ENCODE assay signal across 8 mouse cellular contexts in the genomic region with DNA sequence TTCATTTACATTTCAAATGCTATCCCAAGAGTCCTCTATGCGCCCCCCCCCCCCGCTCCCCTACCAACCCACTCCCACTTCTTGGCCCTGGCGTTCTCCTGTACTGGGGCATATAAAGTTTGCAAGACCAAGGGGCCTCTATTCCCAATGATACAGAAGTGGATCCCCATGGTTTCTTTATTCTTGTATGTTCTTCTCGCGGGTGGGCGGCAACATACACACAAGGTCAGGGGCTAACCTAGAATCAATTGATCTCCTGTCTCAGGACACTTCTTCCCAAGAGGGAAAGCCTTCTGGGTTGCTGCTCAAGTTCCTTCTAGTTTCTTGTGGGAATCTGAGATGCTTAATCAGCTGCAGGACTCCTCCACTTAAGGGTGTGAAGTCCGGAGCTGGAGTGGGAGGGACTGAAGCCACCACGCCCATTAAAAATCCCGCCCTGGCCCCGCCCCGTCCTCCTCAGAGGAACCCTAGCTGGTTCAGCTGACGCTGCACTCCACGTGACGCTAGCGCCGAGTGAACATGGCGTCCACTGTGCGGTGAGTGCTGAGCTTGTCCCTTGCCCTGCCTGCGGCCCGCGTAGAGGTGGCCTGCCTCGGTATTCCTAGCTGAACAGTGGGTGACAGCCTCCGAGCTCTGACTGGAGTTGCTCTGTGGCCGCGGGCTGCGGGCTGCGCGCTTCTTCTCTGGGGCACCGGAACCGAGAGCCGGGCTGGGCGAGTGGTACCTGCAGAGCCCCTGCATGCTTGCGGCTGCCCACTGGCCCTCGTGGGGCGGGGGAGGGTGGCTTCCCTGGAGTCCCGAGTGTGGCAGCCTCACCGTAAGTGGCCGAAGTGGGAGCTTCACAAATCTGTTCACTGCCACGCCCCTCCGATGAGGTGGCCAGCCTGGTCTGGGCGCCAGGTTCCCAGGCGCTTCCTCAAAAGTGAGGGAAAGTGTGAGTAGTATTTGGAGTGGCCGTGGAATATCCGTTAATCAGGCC. TPM values are rescaled to one million over a fixed set of nuclear protein-coding genes. Genes with fewer than 3 reads are reported as not detected.
DNase-seq lines count a peak whose midpoint lies in the region; ATAC-seq and TF ChIP-seq lines count a peak whose summit lies in the region.

Gene Pepd, plus strand, starts transcription at position 461 of the 979 bp plus-strand sequence.

- no peaks in the 10 kb centered on the region for H3K36me3 ChIP-seq in embryonic facial prominence, embryonic 15.5 days

- TF ChIP-seq CTCF in bone marrow, adult 2 months (IDR thresholded peaks at IDR 0.05; ENCODE audit: control insufficient read depth, insufficient read depth, low read length): no peak

- H3K27me3 ChIP-seq in embryonic facial prominence, embryonic 15.5 days: no peaks in the 10 kb centered on the region

- 8% methylated on average over 44 of the region's 44 CpGs for WGBS in bone marrow, adult 2 months
- WGBS in embryonic facial prominence, embryonic 15.5 days: 6% methylated on average over 44 of the region's 44 CpGs

- peak; percentile 94 for ATAC-seq in embryonic facial prominence, embryonic 15.5 days (ENCODE audit: insufficient number of reproducible peaks, low FRiP score, low TSS enrichment, low read depth)
- peak; percentile 90 for ATAC-seq in monocyte, adult 5-6 weeks (replicated peaks; ENCODE audit: insufficient number of reproducible peaks, low FRiP score, low TSS enrichment, poor library complexity, severe bottlenecking)

- peak within 1 kb of the TSS; percentile 85 for H3K4me3 ChIP-seq in bone marrow, adult 2 months (replicated peaks; ENCODE audit: control insufficient read depth, low read depth, low read length)
- H3K4me3 ChIP-seq in embryonic facial prominence, embryonic 15.5 days (replicated peaks): peak within 1 kb of the TSS; percentile 91

- H3K9me3 ChIP-seq in embryonic facial prominence, embryonic 15.5 days (replicated peaks): no peaks in the 10 kb centered on the region

- no peak within 1 kb of the TSS for H3K27ac ChIP-seq in bone marrow, adult 2 months (ENCODE audit: control insufficient read depth, insufficient read depth, low read depth, low read length, poor library complexity)
- H3K27ac ChIP-seq in embryonic facial prominence, embryonic 15.5 days (replicated peaks): 0 out of 2 replicates have a peak within 1 kb of the TSS, but pooled peaks have one; percentile 7

- H3K9ac ChIP-seq in embryonic facial prominence, embryonic 15.5 days: peak within 1 kb of the TSS; percentile 81

- TF ChIP-seq POLR2A in bone marrow, adult 2 months (IDR thresholded peaks at IDR 0.05; ENCODE audit: borderline replicate concordance, control insufficient read depth, low read depth, low read length): peak; percentile 69

- DNase-seq in A20 (ENCODE audit: low read depth, low spot score) (peak; percentile 91), liver (peak; percentile 93)
- DNase-seq in heart, adult 8-10 months (ENCODE audit: low spot score): peak; percentile 81
- peak; percentile 90 for DNase-seq in kidney, adult 9 months
- peak; percentile 82 to 87 for DNase-seq in spleen, postnatal 4 days (ENCODE audit: low spot score in 2 of 2)

- peaks cover 1% of the 10 kb centered on the region for H3K4me1 ChIP-seq in bone marrow, adult 2 months (ENCODE audit: control insufficient read depth, insufficient read depth, low read length)
- H3K4me1 ChIP-seq in embryonic facial prominence, embryonic 15.5 days: peaks cover 12% of the 10 kb centered on the region

- peak within 1 kb of the TSS; percentile 82 for H3K4me2 ChIP-seq in embryonic facial prominence, embryonic 15.5 days (replicated peaks)

RNA-seq across cellular contexts. Expression of gene Pepd, which starts in this region (rescaled TPM):
- 6.4 and 16.1 TPM in 2 replicates for polyA plus RNA-seq in bone marrow, adult 2 months (2011; ENCODE audit: insufficient read depth, insufficient read length, low replicate concordance, missing spikeins)
- polyA plus RNA-seq in embryonic facial prominence, embryonic 15.5 days (2015; fragmentation: Nextera tagmentation; extraction: Ambion mirVana): 74.3 and 76.9 TPM in 2 replicates
- 10 to 100 TPM; 23.3 to 27.0 (median 26.3) TPM for total RNA-seq in heart, adult 8-10 months (2022)
- 41.3 to 56.2 TPM (median 52.8 TPM) in 3 replicates for total RNA-seq in monocyte, adult 5-6 weeks (2017)
